Mouse (Mus musculus) cortical plate, adult 2 months (tissue): ENCODE data around the gene 2310033P09Rik.

Source experiments
- CTCF ChIP-seq: fragments of 200-500 bp; IDR thresholded peaks from 2 replicates; pipeline ENCODE4 v1.5.1; 2011; ENCODE audit warnings: mild to moderate bottlenecking, control low read depth, low read length; ENCODE audit not compliant: insufficient read depth; ENCODE audit errors: extremely low read depth
- POLR2A ChIP-seq: fragments of 200-500 bp; IDR thresholded peaks from 2 replicates; pipeline ENCODE4 v1.6.1; 2011; ENCODE audit warnings: mild to moderate bottlenecking, low read length, control low read depth; ENCODE audit not compliant: insufficient read depth; ENCODE audit errors: extremely low read depth

DNA sequence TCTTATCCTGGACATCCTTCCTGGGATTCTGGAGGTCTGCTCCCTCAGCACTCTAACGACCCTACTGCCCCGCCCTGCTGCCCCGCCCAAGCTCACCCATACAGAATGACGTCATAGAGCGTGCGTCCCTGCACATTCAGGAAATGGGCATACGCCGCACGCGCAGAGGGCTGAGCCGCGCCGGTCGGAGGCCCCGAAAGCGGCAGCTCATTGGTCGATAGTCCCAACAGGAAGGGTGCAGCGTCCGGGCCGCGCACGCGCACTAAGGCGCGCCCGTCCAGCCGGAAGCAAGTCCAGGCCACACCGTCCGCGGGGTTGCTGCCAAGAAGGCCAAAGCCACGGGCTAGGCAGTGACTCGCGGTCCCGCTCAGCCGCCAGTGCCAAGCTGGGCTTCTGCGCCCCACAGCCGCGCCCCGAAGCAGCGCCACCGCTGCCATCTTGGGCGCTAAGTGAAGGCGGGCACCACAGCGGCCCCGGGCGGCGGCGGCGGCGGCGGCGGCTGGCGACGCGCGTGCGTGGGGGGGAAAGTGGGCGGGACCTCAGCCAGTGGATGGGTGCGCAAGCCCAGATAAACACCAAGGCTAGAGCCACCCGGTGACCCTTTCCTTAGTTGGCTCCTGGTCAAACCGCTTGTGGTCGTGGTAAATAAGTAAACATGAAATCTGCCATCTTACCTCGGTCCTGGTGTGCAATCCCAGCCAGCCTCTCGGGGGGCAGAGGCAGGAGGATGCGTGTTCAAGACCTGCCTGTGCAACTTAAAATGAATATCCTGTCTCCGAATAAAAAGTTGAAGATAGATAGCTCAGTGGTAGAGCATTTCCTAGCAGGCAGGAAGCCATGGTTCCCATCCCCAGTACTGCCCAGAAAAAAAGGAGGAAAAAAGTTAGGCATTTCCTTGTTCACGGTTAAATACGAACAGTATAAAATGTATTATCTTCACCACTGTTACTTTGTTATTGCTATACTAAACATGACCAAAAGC, 44.6 kb upstream of the 2310033P09Rik start, which contains the start of gene Iba57:
- TF ChIP-seq CTCF, result no peak
- peak; percentile 19; the same call in 1 of the 2 replicates for TF ChIP-seq POLR2A
